Mouse (Mus musculus): Measurements from ENCODE around the gene Astl.

Astl gene

DNA sequence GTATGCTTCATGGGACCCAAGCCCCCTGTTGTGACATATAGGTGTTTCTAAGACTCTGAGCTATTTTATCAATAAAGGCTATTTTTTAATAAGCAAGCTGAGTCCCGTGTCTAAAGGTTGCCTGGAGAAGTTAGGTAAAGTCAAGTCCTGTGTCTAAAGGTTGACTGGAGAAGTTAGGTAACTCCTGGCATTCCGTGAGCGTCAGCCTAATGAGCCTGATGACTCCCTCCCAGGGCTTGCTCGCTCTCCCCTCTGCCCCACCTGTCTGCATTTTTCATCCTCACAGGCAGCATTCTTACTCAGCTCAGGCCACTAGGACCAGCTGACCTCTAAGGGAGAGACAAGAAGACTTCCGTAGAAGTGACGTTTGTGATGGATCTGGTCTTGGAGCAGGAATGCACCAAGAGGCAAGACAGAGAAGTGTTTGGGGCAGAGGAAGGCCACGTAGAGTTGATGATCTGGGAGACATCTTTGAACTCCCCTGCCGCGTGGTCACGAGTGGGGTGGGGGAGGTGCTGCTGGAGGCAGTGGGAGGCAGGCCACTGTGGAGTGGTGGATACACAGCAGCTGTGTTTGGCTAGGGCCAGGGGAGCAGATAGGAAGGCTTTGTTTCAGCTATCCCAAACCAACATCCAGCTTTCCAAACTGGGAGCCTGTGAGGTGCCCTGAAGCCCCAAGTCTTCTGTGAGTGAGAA is 28.8 kb downstream of the Astl start:
- DNase-seq (ENCODE audit: low spot score in 2 of 2): no peak

DNA sequence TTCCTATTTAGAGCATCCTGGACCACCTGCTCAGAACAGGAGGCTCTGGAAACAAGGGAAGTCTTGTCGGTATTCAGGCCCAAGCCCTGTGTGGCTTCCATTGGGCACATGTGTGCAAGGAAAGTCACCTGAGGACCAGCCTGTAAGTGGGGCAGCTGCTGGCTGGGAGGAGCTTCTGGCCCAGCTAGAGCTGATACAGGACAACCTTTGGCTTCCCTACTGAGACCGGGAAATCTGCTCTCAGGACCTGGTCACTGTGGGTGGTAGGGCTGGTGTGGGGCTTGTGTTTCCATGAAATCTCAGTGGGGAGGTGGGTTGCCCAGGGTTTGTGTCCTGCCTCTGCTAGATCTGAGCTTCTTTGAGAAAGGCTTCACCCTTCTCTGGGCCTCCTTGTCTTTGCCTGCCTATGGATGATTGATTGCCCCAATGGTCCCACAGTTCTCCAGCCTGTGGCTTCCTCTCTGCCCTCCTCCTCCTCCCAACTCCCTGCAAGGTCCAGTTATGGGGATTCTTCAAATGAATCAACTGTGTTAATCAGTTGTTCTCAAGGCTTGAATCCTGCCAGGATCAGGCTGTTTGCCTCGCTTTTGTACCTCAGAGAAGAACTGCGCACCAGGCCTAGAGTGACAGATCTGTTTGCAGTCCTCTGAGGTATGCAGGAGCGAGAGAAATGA is 31.4 kb downstream of the Astl start:
- DNase-seq (ENCODE audit: low spot score in 2 of 2): no peak

DNA sequence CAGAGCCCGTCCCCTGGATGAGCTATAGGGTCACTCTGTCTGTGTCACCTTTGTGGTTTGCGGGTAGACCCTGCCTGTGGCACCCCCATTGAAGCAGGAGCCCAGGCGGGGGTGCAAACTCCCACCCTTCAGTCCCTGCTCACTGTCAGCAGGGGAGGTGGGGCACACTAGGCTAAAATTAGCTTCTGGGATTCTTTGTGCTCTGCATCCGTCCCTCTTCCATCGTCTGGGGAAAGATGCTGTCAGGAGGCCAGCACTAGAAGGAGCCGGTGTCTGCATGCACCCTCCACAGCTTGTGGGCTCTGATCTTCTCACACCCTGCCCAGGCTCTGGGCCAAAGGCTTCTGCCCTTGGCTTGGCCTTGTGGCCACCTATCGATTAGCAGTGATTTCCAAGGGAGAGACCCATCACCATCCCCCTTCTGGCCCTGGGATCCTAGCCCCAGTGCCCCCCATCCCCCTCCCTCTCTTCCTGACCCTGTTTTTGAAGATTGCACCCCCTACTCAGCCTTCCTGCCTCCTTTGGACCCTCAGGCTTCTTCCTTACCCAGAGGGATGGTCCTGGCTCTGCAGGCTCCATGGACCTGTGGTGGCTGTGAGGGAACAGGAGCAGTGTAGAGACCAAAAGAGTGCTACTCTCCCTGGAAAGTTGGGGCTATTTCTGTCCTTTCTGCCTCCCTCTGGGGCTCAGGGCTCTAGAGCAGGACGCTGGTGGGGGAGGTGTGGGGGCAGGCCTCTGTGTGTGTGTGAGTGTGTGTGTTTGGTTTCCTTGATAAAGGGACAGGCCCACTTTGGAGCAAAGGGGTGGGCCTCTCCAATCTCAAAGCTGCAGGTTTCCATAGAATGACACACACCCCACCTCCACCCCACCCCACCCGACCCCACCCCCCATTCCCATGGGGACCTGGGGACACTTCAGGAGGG is 32.4 kb downstream of the Astl start:
- peak in 1 of 2 experiments; percentile 32 for DNase-seq (ENCODE audit: low spot score in 2 of 2)

DNA sequence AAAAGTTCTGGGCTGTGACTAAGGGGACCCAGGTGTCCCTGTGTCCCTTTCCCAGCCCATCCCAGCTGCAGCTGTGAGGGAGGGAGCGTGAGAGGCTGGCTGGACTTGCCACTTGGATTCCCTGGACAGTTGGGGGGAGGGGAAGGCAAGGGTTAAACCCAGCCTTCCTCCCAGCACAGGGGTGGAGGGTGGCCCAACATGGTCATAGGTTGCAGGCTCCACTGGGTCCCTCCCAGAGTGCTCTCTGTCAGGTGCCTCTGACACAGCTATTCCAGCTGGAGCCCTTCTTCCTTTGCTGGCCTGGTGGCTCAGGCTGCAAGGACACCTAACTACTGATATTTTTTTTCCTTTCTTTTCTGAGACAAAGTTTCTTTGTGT is 33.0 kb downstream of the Astl start:
- no peak for DNase-seq (ENCODE audit: low spot score in 2 of 2)

DNA sequence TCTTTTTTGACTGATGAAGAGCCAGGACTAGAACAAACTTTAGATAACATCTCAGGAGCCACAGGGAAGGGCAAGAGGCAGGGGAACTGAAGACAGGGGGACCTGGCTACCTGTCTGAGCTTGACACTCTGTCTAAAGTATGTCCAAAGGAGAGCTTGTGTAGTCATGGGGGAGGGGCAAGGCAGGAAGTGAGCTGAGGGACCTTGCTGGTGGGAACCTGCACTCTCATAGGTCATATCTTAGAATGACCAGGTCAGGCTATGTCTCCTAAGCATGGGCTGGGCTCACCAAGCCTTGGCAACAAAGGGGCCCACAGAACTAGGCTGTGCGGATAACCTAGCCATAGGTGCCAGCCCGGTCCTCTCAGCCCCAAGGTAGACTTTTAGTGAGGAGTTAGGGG is 33.6 kb downstream of the Astl start:
- no peak for DNase-seq (ENCODE audit: low spot score in 2 of 2)

DNA sequence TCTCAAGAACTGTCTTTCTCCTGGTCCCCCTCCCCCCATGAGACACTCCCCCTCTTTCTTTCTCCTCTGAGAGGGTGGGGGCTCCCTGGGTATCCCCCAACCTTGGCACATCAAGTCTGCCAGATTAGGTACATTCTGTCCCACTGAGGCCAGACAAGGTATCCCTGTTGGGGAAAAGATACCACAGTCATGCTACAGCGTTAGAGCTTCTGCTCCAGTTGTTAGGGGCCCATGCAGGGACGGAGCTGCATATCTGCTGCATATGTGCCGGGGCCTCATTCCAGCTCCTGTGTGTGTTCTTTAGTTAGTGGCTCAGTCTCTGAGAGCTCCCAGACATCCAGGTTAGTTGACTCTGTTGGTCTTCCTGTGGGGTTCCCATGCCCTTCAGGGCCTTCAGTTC is 35.7 kb downstream of the Astl start:
- DNase-seq (ENCODE audit: low spot score in 2 of 2): no peak

DNA sequence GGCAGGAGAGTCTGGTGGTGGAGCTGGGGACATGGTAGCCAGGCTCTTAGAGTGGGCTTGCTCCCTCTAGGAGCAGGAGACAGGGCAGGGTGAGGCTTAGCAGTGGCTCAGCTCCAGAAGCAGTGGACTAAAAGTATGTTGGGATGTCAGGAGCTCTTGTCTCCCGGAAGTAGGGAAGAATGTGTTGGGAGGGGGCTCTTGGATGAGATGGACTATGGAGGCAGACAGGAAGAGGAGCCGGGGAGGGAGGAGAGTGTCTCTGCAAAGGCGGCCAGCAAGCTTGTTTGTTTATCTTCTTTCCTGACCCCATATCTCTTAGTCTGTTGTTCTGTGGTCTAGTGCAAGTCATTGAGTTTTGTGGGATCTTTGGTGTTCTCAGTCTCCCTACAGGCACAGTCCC is 36.6 kb downstream of the Astl start:
- no peak for DNase-seq (ENCODE audit: low spot score in 2 of 2)

DNA sequence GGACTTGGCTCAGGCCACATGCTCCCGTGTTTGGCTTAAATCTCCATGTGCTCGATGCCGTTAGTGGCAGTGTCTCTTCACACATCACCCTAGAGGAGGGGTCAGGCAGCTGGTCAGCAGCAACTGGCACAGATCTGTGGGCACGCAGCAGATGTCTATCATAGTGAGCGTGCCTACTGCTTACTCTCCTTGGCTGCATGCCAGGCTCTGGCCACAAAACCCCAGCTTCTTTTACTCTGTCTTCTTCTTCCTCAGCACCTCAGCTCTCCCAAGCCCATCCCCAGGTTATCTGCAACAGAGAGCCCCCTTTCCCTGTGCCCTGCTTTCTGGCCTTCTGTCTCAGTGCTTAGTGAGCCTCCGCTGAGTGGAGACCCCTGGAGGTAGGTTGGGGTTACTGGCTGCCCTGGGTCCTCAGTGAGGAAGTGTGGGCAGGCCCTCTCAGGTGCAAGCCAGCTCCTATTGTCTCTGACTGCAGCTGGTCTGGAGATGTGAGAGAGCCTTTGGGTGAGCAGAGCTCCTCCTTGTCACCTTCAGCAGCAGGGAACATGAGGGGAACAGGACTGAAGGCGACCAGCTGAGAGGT is 37.4 kb downstream of the Astl start:
- DNase-seq (ENCODE audit: low spot score in 2 of 2): no peak

DNA sequence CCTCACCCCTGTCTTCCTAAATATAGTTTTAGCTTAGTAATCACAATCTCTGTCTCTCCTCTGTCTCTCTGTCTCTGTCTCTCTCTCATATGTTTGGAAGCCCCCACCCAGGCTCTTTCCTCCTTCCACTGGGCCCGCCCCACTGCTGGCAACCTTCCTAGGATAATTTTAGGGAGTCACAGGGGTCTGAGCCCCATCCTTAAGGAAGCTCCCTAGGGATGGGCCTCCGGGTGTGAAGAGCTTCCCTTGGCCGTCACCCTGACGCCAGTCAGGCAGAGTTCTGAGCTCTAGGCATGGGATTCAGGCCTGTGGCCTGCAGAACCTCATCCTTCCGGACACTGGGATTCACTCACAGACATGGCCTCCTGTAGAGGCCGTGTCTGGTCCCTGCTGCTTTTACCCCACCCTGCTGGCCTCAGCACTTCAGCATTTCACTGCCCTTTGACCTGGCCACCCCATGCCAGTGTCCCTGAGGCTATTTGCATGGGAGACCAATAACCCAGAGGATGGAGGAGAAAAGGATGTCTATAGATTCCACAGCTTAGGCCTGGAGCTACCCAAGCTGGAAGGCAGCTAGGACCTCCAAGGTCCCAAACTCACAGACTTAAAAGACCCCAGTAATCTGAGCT is 38.1 kb downstream of the Astl start:
- no peak for DNase-seq (ENCODE audit: low spot score in 2 of 2)

DNA sequence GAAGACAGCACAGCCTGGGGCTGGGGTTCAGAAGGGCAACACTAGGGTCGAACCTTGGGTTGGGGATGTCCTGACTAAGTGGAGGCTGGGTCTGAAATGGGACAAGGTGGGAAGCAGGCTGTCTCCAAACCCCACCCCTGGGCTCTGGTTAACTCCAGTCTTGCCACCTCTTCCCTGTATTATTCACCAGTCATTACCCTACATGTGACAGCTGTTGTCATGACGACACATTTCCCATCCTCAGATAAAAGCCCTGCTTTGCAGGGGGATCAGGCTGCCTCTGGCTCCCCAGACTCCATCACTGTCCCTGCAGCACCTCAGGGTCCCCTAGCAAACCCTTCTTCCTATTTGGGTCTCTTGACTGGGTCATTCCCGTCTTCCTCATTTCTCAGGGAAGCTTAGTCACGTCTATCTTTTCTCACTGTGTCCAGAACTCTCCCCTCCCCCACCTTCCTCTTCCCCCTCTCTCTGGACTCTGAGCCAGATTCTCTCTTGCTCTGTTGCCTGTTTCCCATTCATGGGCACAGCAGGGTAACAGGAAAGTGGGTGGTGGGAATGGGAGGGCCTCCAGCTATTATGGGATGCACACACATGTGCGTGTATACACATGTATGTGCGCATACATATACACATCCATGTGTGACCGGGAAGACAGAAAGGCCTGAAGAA is 39.6 kb downstream of the Astl start:
- DNase-seq (ENCODE audit: low spot score in 2 of 2): no peak

DNA sequence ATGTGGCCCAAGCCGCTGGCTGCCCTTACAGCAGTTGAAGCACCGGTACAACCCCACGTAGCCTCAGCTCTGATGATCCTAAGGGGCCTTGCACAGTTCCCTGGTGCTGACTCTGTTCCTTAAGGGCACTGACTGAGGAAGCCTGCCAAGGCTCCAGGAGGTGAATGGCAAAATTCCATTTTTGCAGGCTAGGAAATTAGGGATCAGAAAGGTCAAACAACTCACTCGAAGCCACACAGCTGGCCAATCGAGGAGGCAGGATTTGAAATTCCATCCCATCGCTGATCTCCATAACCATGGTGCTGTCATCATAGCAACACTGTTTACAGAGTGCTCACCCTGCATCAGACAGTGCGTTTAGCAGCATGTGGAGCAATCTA is 40.2 kb downstream of the Astl start:
- no peak for DNase-seq (ENCODE audit: low spot score in 2 of 2)

DNA sequence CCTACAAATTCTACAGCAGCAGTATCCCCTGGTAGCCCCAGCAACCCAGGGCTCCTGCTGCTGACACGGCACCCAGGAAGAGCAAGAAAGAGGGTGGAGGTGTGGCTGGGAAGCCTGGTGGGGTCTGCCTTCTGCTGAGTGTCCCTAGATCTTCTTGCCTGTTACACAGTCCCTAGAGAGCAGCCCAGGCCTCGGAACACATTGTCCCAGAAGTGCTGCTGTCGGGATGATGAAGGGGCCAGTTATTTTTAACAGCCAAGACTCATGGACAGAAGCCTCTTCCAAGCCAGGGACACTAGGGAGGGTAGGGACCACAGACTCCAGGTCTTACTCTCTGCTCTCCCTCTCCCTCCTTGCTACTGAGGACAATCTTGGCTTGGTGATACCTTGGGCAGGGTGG is 40.8 kb downstream of the Astl start:
- DNase-seq (ENCODE audit: low spot score in 2 of 2): peak; percentile 41 to 53

DNA sequence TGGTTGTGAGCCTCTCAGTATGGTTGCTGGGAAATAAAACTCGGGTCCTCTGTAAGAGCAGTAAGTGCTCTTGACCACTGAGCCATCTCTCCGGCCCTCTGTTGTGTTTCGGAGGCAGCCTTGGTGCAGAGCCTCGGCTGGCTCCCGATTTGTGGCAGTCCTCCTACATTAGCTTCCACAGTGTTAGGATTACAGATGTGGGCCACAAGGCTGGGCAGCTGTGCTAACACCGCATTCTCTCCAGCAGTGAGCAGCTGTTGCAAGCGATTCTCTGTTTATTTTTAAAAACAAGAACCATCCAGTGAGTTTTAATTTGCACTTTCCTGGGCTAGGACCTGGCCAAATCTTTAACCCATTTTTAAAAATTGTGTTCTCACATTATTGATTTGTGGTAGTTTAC is 45.4 kb downstream of the Astl start:
- DNase-seq (ENCODE audit: low spot score in 2 of 2): peak in 1 of 2 experiments; percentile 33

DNA sequence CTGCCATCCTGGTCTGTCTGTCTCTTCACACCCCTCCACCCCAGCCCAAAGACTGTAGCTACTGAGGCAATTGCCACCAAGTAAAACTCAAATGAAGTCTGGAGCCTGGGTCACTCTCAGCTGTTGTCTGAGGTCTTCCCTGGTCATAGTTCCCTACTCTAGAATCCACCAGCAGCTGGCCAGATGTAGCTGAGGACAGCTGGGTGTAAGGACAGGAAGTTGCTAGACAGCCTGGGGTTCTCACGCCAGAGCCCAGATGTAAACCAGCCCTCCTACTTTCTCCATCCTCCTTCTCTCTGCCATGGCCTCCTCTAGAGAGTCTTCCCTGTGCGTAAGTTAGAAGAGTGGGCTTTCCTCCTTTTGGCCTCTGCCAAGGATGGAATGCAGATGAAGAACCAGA is 49.1 kb downstream of the Astl start:
- peak; percentile 47 to 71 for DNase-seq (ENCODE audit: low spot score in 2 of 2)

DNA sequence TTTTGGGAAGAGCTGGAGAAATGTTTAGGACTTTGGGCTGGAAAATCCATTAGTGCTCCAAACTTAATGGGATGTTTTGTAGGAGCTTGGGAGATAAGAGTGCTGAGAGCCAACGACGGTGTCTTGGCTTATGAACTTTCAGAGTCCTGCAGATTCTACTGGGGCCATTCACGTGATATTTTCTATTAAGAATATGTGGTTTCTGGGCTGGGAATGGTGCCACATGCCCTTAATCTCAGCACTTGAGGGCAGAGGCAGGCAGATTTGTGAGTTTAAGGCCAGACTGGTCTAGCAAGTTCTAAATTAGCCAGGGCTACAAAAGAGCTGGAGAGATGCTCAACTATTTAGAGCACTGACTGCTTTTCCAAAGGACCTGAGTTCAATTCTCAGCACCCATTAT is 51.9 kb downstream of the Astl start:
- no peak for DNase-seq (ENCODE audit: low spot score in 2 of 2)

DNA sequence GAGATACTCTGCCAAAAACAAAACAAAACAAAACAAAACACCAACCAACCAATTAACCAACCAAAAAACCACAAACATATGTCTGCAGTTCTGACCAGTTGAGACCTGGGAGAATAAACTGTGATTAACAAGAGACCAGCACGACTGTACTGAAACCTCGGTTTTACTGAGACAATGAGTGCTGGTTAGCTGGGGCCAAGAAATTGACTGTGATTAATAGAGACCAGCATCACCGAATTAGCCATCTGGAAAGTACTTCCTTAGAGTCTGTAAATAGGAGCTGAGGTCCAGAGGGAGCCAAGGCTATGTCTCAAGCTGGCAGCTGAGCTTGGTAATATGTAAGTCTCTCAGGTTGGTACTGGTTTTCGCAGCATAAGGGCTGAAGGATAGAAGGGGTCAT is 52.4 kb downstream of the Astl start:
- no peak for DNase-seq (ENCODE audit: low spot score in 2 of 2)

DNA sequence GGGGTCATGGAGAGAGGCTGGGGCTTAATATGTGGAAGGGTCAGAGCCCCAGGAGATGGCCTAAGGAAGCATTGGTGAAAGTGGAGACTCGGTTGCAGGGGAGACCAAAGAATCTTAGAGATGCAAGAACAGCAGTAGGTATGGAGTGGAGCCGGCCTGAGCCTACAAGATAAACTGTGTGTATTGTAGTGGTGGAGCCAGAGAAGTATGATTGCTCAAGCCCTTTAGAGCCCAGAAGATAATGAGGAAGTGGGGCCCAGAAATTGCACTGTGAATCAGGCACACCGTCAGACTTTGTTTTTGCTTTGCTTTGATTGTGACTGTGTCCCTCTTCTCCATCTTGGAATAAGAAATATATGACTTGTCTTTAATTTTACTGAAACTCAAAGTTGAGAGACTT is 52.9 kb downstream of the Astl start:
- DNase-seq (ENCODE audit: low spot score in 2 of 2): no peak

DNA sequence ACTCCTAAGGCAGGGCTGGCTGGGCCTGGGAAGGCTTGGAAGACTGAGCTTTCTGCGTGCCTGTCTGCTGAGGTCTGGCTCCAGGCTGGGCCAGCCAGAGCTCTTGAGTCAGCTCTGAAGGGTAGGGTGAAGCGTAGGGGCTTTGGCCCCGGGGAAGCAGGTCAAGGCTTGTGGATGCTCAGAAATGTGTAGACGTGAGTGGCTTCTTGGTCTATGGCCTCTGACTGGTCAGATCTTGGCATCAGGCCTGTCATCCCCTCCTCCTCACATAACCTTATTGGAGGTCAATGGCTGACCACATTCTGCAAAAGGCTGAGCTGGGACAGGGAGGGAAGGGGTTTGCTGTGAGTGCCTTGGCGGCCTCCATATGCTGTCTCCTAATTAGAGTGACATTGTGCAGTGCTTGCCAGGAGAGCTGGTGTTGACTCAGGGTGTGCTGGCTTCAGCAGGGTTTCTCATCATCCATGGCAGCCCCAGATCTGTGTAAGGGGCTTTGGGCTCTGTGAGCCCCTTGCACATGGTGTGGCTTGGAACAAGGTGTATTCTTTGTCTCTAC is 56.2 kb downstream of the Astl start:
- DNase-seq (ENCODE audit: low spot score in 2 of 2): no peak

DNA sequence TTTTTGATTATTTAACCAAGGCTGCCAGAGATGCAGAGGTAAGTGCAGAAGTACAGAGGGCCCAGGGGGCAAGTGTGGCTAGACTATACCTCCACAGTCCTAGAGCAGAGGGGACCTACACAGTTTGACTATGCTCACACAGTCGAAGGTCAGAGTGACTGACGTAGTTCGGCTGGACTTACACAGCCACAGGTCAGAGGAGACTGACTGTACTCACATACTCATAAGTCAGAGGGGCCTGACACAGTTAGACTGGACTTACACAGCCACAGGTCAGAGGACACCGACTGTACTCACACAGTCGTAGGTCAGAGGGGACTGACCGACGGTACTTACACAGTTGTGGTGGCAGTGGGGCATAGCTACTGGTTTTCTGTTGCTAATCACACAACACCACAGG is 60.3 kb downstream of the Astl start:
- no peak for DNase-seq (ENCODE audit: low spot score in 2 of 2)

All from heart, adult 9 months (tissue).